Mouse (Mus musculus) monocyte, adult 2 months (primary cell): ENCODE measurements around the gene Elf2.
A peak's percentile ranks its signal among the peaks of the same experiment; 100 is the strongest.
"Not testable (repeated sequence)": the region's sequence is repeated elsewhere in the genome, so short reads cannot be mapped to it uniquely, and the experiment has no call there.

ENCODE experiments used
- DNase-seq, 2 experiments: peaks; one replicate each; pipeline ENCODE4 v3.0.0; 2022; ENCODE audit warnings: low spot score in 2 of 2, low read depth in 1 of 2

Elf2 gene

GRCm38 (mm10) chr3:51359558-51360307 is 19.3 kb upstream of the Elf2 start:
- DNase-seq, result no peak

GRCm38 (mm10) chr3:51358660-51359557 is 18.4 kb upstream of the Elf2 start:
- peak; percentile 67 to 78 for DNase-seq

GRCm38 (mm10) chr3:51358181-51358580 is 17.7 kb upstream of the Elf2 start:
- DNase-seq, result peak in 1 of 2 experiments; percentile 80

- DNase-seq, result no peak
Measured at GRCm38 (mm10) chr3:51357624-51358023, 17.2 kb upstream of the Elf2 start.

- DNase-seq, result no peak
Measured at GRCm38 (mm10) chr3:51357078-51357477, 16.6 kb upstream of the Elf2 start.

GRCm38 (mm10) chr3:51354956-51355355 is 14.5 kb upstream of the Elf2 start:
- DNase-seq, result not testable (repeated sequence)

- DNase-seq, result no peak
Measured at GRCm38 (mm10) chr3:51354034-51354427, 13.6 kb upstream of the Elf2 start.

GRCm38 (mm10) chr3:51353325-51354033 is 13.0 kb upstream of the Elf2 start:
- DNase-seq, result peak in 1 of 2 experiments; percentile 45

GRCm38 (mm10) chr3:51350806-51351205 is 10.3 kb upstream of the Elf2 start:
- no peak for DNase-seq

GRCm38 (mm10) chr3:51348646-51349238 is 8.3 kb upstream of the Elf2 start:
- no peak for DNase-seq

- not testable (repeated sequence) for DNase-seq
Measured at GRCm38 (mm10) chr3:51345017-51345416, 4.6 kb upstream of the Elf2 start.

- not testable (repeated sequence) for DNase-seq
Measured at GRCm38 (mm10) chr3:51344182-51344581, 3.7 kb upstream of the Elf2 start.

GRCm38 (mm10) chr3:51343260-51343659 is 2.8 kb upstream of the Elf2 start:
- DNase-seq, result no peak

GRCm38 (mm10) chr3:51342152-51342551 is 1.7 kb upstream of the Elf2 start:
- DNase-seq, result no peak

GRCm38 (mm10) chr3:51341268-51342081 is 1.0 kb upstream of the Elf2 start:
- peak in 1 of 2 experiments; percentile 63 for DNase-seq

GRCm38 (mm10) chr3:51339734-51340551 is 520 bp downstream of the Elf2 start:
- peak in 1 of 2 experiments; percentile 35 for DNase-seq

GRCm38 (mm10) chr3:51339378-51339733 is 1.1 kb downstream of the Elf2 start:
- no peak for DNase-seq

- DNase-seq, result no peak
Measured at GRCm38 (mm10) chr3:51335378-51335777, 5.1 kb downstream of the Elf2 start.

- DNase-seq, result no peak
Measured at GRCm38 (mm10) chr3:51333950-51334349, 6.5 kb downstream of the Elf2 start.
